Mouse (Mus musculus) MEL (cell line): ENCODE measurements around the gene Rrm1. TPM values are rescaled to one million over a fixed set of nuclear protein-coding genes. Genes with fewer than 3 reads are reported as not detected.

ENCODE experiments used
- DNase-seq: peaks from one replicate; pipeline ENCODE4 v3.0.0; 2011; ENCODE audit warnings: low read depth, low spot score
- H3K27ac ChIP-seq: 2 replicates; pipeline ENCODE4 v1.5.1; 2012; ENCODE audit warnings: low read depth, mild to moderate bottlenecking, control low read depth, low read length, moderate library complexity; ENCODE audit not compliant: control insufficient read depth
- H3K27me3 ChIP-seq, 2 experiments: fragments of 150-350 bp in 1 of 2; sonication (generic) in 1 of 2; 2 replicates each; pipeline ENCODE4 v1.6.1; 2012; ENCODE audit warnings: low read length in 2 of 2, mild to moderate bottlenecking in 2 of 2, improper control_type of control experiment in 1 of 2, moderate library complexity in 1 of 2; ENCODE audit not compliant: insufficient read depth in 2 of 2, control insufficient read depth in 1 of 2
- H3K36me3 ChIP-seq, 2 experiments: 2 replicates each; pipeline ENCODE4 v1.6.1; 2012 to 2014; ENCODE audit warnings: low read length in 2 of 2, improper control_type of control experiment in 1 of 2, inconsistent platforms in 1 of 2, mild to moderate bottlenecking in 1 of 2; ENCODE audit not compliant: insufficient read depth in 2 of 2, control insufficient read depth in 1 of 2
- H3K4me1 ChIP-seq, 2 experiments: fragments of 150-350 bp in 1 of 2; sonication (generic) in 1 of 2; 2 replicates each; pipeline ENCODE4 v1.6.1; 2012; ENCODE audit warnings: low read length in 2 of 2, improper control_type of control experiment in 1 of 2, mild to moderate bottlenecking in 1 of 2; ENCODE audit not compliant: insufficient read depth in 2 of 2, control insufficient read depth in 1 of 2
- H3K4me3 ChIP-seq, 2 experiments: fragments of 150-350 bp in 1 of 2; sonication (generic) in 1 of 2; 2 replicates each; pipeline ENCODE4 v1.5.1; 2012; ENCODE audit warnings: low read depth in 2 of 2, low read length in 2 of 2, mild to moderate bottlenecking in 2 of 2, moderate library complexity in 2 of 2, control low read depth in 1 of 2, improper control_type of control experiment in 1 of 2; ENCODE audit not compliant: control insufficient read depth in 1 of 2, insufficient read depth in 1 of 2
- H3K79me2 ChIP-seq: 2 replicates; pipeline ENCODE4 v1.6.1; 2012; ENCODE audit warnings: mild to moderate bottlenecking, low read length, moderate library complexity; ENCODE audit not compliant: control insufficient read depth, poor library complexity, insufficient read depth
- H3K9ac ChIP-seq: 2 replicates; pipeline ENCODE4 v1.6.1; 2012; ENCODE audit warnings: low read depth, mild to moderate bottlenecking, control low read depth, low read length, moderate library complexity; ENCODE audit not compliant: control insufficient read depth, poor library complexity, severe bottlenecking
- H3K9me3 ChIP-seq: fragments of 150-350 bp; sonication (generic); replicated peaks from 2 replicates; pipeline ENCODE4 v1.6.1; 2012; ENCODE audit warnings: mild to moderate bottlenecking, low read length, improper control_type of control experiment, moderate library complexity; ENCODE audit not compliant: insufficient read depth
- E2F4 ChIP-seq: IDR thresholded peaks from 2 replicates; pipeline ENCODE4 v1.6.1; 2011; ENCODE audit warnings: low read depth, low read length, improper control_type of control experiment, borderline replicate concordance
- ELF1 ChIP-seq: IDR thresholded peaks from 2 replicates; pipeline ENCODE4 v1.6.1; 2014; ENCODE audit warnings: low read depth, mild to moderate bottlenecking, inconsistent platforms, low read length, improper control_type of control experiment, moderate library complexity
- GABPA ChIP-seq: IDR thresholded peaks from 2 replicates; pipeline ENCODE4 v1.6.1; 2012; ENCODE audit warnings: low read depth, mild to moderate bottlenecking, inconsistent platforms, low read length, improper control_type of control experiment, moderate library complexity
- GATA1 ChIP-seq: IDR thresholded peaks from 2 replicates; pipeline ENCODE4 v1.6.1; 2011; ENCODE audit warnings: low read depth, low read length, improper control_type of control experiment
- HCFC1 ChIP-seq: IDR thresholded peaks from 2 replicates; pipeline ENCODE4 v1.6.1; 2012; ENCODE audit warnings: low read depth, mild to moderate bottlenecking, inconsistent platforms, low read length, improper control_type of control experiment, moderate library complexity
- MAX ChIP-seq: IDR thresholded peaks from 2 replicates; pipeline ENCODE4 v1.6.1; 2011; ENCODE audit warnings: low read length, improper control_type of control experiment
- MAZ ChIP-seq: IDR thresholded peaks from 2 replicates; pipeline ENCODE4 v1.6.1; 2012; ENCODE audit warnings: low read depth, mild to moderate bottlenecking, inconsistent platforms, low read length, improper control_type of control experiment
- MYB ChIP-seq: IDR thresholded peaks from 2 replicates; pipeline ENCODE4 v1.6.1; 2011; ENCODE audit warnings: mild to moderate bottlenecking, low read depth, low read length, improper control_type of control experiment
- NRF1 ChIP-seq: IDR thresholded peaks from 2 replicates; pipeline ENCODE4 v1.6.1; 2014; ENCODE audit warnings: low read depth, mild to moderate bottlenecking, inconsistent platforms, low read length, improper control_type of control experiment, moderate library complexity; ENCODE audit not compliant: poor library complexity, insufficient read depth, severe bottlenecking
- POLR2A ChIP-seq, 2 experiments: IDR thresholded peaks; 2 replicates each; pipeline ENCODE4 v1.6.1; 2011 to 2012; ENCODE audit warnings: low read length in 2 of 2, mild to moderate bottlenecking in 2 of 2, control low read depth in 1 of 2, improper control_type of control experiment in 1 of 2, low read depth in 1 of 2, moderate library complexity in 1 of 2; ENCODE audit not compliant: control insufficient read depth in 1 of 2, insufficient read depth in 1 of 2, poor library complexity in 1 of 2
- POLR2AphosphoS5 ChIP-seq: IDR thresholded peaks from 2 replicates; pipeline ENCODE4 v1.6.1; 2012; ENCODE audit warnings: low read depth, borderline replicate concordance, mild to moderate bottlenecking, inconsistent platforms, low read length, moderate library complexity, mixed read lengths
- RAD21 ChIP-seq: IDR thresholded peaks from 2 replicates; pipeline ENCODE4 v1.6.1; 2011; ENCODE audit warnings: mild to moderate bottlenecking, low read depth, low read length, improper control_type of control experiment
- SMC3 ChIP-seq: IDR thresholded peaks from 2 replicates; pipeline ENCODE4 v1.6.1; 2011; ENCODE audit warnings: low read depth, low read length, improper control_type of control experiment
- TAL1 ChIP-seq: IDR thresholded peaks from 2 replicates; pipeline ENCODE4 v1.6.1; 2012; ENCODE audit warnings: mild to moderate bottlenecking, inconsistent platforms, low read length, moderate library complexity, mixed read lengths
- TBP ChIP-seq: IDR thresholded peaks from 2 replicates; pipeline ENCODE4 v1.8.0; 2011; ENCODE audit warnings: low read depth, low read length, improper control_type of control experiment
- UBTF ChIP-seq: IDR thresholded peaks from 2 replicates; pipeline ENCODE4 v1.6.1; 2012; ENCODE audit warnings: low read depth, mild to moderate bottlenecking, inconsistent platforms, low read length, improper control_type of control experiment, moderate library complexity, borderline replicate concordance; ENCODE audit not compliant: insufficient read depth
- USF1 ChIP-seq: IDR thresholded peaks from 2 replicates; pipeline ENCODE4 v1.6.1; 2014; ENCODE audit warnings: low read depth, mild to moderate bottlenecking, inconsistent platforms, low read length, improper control_type of control experiment, moderate library complexity
- USF2 ChIP-seq, 2 experiments: IDR thresholded peaks; 2 replicates each; pipeline ENCODE4 v1.6.1; 2011 to 2012; ENCODE audit warnings: improper control_type of control experiment in 2 of 2, low read length in 2 of 2, borderline replicate concordance in 1 of 2, inconsistent platforms in 1 of 2, low read depth in 1 of 2, mild to moderate bottlenecking in 1 of 2; ENCODE audit not compliant: insufficient read depth in 1 of 2
- ZC3H11A ChIP-seq: IDR thresholded peaks from 2 replicates; pipeline ENCODE4 v1.6.1; 2012; ENCODE audit warnings: low read depth, mild to moderate bottlenecking, inconsistent platforms, low read length, improper control_type of control experiment
- ZKSCAN1 ChIP-seq: IDR thresholded peaks from 2 replicates; pipeline ENCODE4 v1.6.1; 2012; ENCODE audit warnings: low read depth, mild to moderate bottlenecking, inconsistent platforms, low read length, improper control_type of control experiment, moderate library complexity
- polyA plus RNA-seq, 2 experiments: library from polyadenylated mRNA; stranded (reverse) in 1 of 2; unstranded in 1 of 2; fragments of >175 nt in 1 of 2; fragments of >200 nt in 1 of 2; gene quantifications; 2 replicates each; pipeline versions ENCODE4 v1.2.1 to v1.2.4; 2012; ENCODE audit warnings: low replicate concordance in 2 of 2, low read depth in 1 of 2; ENCODE audit not compliant: insufficient read length in 2 of 2, insufficient read depth in 1 of 2, missing spikeins in 1 of 2
- total RNA-seq: library from RNA; depleted of rRNA; stranded (reverse); fragments of 300-350 nt; gene quantifications from 2 replicates; pipeline ENCODE4 v1.2.3, GENCODE M21; 2012

The Rrm1 gene
- total and polyA plus RNA-seq, 3 experiments: 147 to 228 TPM; not detected in 1

DNA sequence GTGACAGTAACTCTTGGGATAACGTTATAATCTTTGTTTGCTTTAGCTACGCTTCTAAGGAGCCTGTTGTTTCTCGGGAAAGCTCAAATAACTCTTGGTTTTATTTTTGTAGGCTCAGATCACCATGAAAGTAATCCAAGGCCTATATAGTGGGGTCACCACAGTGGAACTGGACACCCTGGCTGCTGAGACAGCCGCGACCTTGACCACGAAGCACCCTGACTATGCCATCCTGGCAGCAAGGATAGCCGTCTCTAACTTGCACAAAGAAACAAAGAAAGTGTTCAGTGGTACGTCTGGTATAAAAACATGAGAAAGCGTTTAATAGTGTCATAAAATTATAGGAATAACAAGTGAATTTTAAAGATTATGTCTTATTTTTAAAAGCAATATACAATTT lies 4.9 kb downstream of the Rrm1 start:
- H3K9ac ChIP-seq: no peak overlapping the region
- TF ChIP-seq GATA1: no peak
- no peak for TF ChIP-seq ELF1
- no peak for TF ChIP-seq TBP
- TF ChIP-seq HCFC1: no peak
- H3K79me2 ChIP-seq: peaks cover 31% of the 10 kb centered on the region
- H3K27ac ChIP-seq: no peak overlapping the region
- H3K4me3 ChIP-seq: no peak overlapping the region
- H3K27me3 ChIP-seq: no peaks in the 10 kb centered on the region
- H3K9me3 ChIP-seq: no peaks in the 10 kb centered on the region
- H3K36me3 ChIP-seq: peaks cover 25 to 46% of the 10 kb centered on the region in 2 experiments
- peaks cover 5 to 11% of the 10 kb centered on the region in 2 experiments; a peak in 3 of 4 replicates for H3K4me1 ChIP-seq
- DNase-seq: no peak

DNA sequence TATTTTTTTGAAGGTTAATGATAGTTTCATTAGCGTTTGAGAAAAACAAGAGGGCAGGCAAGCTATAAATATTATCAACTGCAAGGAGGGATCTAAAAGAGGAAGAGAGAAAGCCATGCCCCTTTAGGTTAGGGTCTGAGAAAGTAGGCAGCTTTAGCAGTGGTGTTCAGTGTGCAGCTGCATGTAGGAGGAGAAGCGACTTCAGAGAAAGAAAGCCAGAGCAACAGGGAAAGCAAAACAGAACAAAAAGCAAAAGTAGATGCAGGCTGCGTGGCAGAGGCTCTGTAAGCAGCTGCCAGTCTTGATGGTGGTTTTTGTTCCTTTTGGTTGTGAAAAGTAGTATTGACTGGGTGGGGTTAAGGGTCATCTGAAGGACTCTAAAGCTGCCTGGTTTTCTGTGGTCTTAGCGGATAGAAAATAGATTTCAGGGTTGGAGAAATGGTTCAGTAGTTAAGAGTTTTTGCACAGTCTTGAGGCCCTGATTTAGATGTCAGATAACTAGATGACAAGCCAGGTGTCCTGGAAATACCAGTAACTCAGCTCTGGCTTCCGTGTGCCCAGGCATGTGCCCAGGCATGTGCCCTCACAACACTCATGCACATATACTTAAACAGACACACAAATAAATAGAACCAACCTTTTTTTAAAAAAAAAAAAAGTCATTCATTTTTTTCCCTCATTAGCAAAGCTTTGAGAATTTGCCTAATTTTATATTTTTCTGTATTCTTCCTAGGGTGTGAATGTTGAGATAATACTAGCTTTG lies 17.3 kb downstream of the Rrm1 start:
- Histone ChIP-seq H3K27ac (no peak overlapping the region), H3K27me3 (no peaks in the 10 kb centered on the region), H3K4me3 (no peak overlapping the region), H3K9ac (no peak overlapping the region), H3K79me2 (no peaks in the 10 kb centered on the region), H3K36me3 (peaks cover 3 to 67% of the 10 kb centered on the region in 2 experiments; a peak in 3 of 4 replicates), H3K9me3 (no peaks in the 10 kb centered on the region), H3K4me1 (no peaks in the 10 kb centered on the region)
- TF ChIP-seq ZC3H11A: no peak
- TF ChIP-seq ZKSCAN1: no peak
- no peak for TF ChIP-seq SMC3
- no peak for TF ChIP-seq POLR2A (IDR thresholded peaks at IDR 0.05; ENCODE audit: control insufficient read depth in 1 of 2, insufficient read depth in 1 of 2, low read depth in 1 of 2, low read length in 2 of 2, poor library complexity in 1 of 2)
- TF ChIP-seq NRF1: no peak
- TF ChIP-seq POLR2AphosphoS5: no peak
- TF ChIP-seq TAL1: no peak
- TF ChIP-seq UBTF: no peak
- no peak for TF ChIP-seq HCFC1
- TF ChIP-seq USF1: no peak
- DNase-seq: peak; percentile 32

DNA sequence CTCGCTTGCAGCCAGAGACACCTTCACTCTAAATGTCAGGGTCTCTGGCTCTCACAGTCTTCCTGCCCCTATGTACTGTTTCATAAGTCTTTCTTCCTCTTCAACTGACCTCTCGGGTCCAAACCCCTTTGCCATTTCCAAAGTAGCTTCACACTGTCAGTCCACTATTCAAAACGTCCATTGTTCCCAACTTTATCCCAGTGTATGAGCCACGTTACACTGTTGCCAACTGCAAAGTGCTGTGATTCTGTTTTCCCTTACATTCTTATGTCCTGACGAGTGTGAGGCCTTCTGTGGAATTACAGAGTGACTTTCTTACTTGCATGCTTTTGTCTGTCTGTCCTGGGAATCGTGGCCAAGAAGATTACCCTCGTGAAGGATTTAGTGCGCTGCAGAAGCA lies 26.1 kb downstream of the Rrm1 start:
- no peaks in the 10 kb centered on the region for H3K27me3 ChIP-seq
- peaks cover 0 to 33% of the 10 kb centered on the region in 2 experiments; a peak in 2 of 4 replicates for H3K36me3 ChIP-seq
- no peaks in the 10 kb centered on the region for H3K79me2 ChIP-seq
- no peak overlapping the region for H3K27ac ChIP-seq
- no peak for TF ChIP-seq MYB
- no peak for TF ChIP-seq GABPA
- no peak for TF ChIP-seq UBTF
- no peak for TF ChIP-seq MAX
- TF ChIP-seq POLR2AphosphoS5: no peak
- TF ChIP-seq RAD21: no peak
- TF ChIP-seq USF2 (IDR thresholded peaks at IDR 0.05; ENCODE audit: borderline replicate concordance in 1 of 2, insufficient read depth in 1 of 2, low read depth in 1 of 2, low read length in 2 of 2): no peak
- TF ChIP-seq MAZ: no peak
- TF ChIP-seq E2F4: no peak
- no peak for TF ChIP-seq TAL1
- no peaks in the 10 kb centered on the region for H3K9me3 ChIP-seq
- no peak for DNase-seq
- no peak overlapping the region for H3K4me3 ChIP-seq
- no peaks in the 10 kb centered on the region for H3K4me1 ChIP-seq
- H3K9ac ChIP-seq: no peak overlapping the region
